Mouse (Mus musculus): Measurements from ENCODE around the gene Prkaa1. TPM values are rescaled to one million over a fixed set of nuclear protein-coding genes. Genes with fewer than 3 reads are reported as not detected.

The Prkaa1 gene
- polyA plus RNA-seq (2016; fragmentation: Nextera tagmentation; extraction: Ambion mirVana) = 16.1 and 17.5 TPM in 2 replicates

DNA sequence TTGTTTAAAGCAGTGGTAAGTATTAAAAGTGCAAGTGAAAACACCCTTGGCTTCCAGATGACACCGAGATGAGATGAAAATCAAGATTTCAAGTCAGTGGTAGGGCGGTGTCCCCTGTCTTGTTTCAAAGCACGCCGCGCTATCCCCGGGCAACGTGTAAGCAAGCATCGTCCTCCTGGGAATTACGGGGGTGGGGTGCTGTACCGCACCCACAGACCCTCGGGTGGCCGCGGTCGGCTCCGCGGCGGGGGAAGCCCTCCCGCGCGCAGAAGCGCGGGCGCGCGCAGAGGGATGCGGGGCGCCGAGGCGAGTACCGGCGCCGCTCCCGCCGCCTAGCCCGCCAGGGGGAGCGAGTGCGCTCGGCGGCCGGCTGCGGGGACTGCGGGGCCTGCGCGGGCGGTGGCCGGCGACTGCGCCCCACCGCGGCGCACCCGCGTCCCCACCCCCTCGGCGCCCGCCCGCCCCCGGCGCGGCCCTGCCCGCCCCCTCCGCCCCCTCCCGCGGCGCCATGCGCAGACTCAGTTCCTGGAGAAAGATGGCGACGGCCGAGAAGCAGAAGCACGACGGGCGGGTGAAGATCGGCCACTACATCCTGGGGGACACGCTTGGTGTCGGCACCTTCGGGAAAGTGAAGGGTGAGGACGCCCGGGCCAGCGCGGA lies at the start of gene Prkaa1:
Gene Prkaa1 (plus strand): TSS at position 501 of the 660 bp plus-strand sequence.
- Histone ChIP-seq H3K4me2 (peak within 1 kb of the TSS; percentile 67), H3K9me3 (no peaks in the 10 kb centered on the region)

DNA sequence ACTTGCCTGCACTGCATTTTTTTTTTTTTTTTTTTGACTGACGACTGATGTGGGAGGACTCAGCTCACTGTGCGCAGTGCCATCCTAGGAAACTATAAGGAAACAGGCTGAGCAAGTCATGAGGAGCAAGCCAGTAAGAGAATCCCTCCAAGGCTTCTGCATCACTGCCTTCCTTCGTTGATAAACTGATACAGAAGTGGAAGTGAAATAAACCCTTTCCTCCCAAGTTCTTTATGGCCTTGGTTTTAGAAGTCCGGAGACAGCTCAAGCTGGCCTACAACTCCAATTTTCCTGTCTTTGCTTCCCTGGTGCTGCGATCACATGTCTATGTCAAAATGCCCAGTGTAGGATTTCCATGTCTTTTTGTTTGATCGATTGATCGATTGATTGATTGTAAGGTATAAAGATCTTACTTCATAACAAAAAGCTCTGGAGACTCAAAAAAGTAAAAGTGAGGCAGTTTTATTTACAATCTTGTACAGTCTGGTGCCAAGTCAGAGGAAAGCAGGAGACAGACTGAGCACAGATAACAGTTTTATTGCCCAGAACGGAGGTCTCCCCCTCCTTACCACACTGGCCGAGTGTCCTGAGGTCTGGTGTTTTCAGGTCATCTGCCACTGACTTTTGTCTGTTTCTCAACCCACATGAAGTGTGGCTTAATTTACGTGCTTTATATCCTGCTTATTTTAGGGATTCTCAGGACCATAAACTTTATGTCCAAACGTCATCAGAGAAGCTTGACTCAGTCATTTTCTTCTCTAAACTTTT lies 47.9 kb upstream of the Prkaa1 start:
- WGBS = 71% methylated on average over 11 of the region's 11 CpGs
- H3K36me3 ChIP-seq = no peaks in the 10 kb centered on the region
- H3K27ac ChIP-seq = no peak overlapping the region
- no peaks in the 10 kb centered on the region for H3K4me1 ChIP-seq (replicated peaks)
- no peak overlapping the region for H3K4me3 ChIP-seq (replicated peaks)
- no peaks in the 10 kb centered on the region for H3K27me3 ChIP-seq
- no peak for ATAC-seq (ENCODE audit: insufficient number of reproducible peaks, insufficient read depth, low FRiP score, low TSS enrichment, low read depth)
- H3K4me2 ChIP-seq = no peak overlapping the region
- H3K9ac ChIP-seq (replicated peaks) = no peak overlapping the region
- no peaks in the 10 kb centered on the region for H3K9me3 ChIP-seq

More for the DNA sequence above, at the start of gene Prkaa1:
- H3K4me3 ChIP-seq (replicated peaks) = peak within 1 kb of the TSS; percentile 80
- peak within 1 kb of the TSS; percentile 93 for H3K27ac ChIP-seq
- peak; percentile 85 for ATAC-seq (ENCODE audit: insufficient number of reproducible peaks, insufficient read depth, low FRiP score, low TSS enrichment, low read depth)
- WGBS = under 1% methylated on average over 72 of the region's 80 CpGs
- peak within 1 kb of the TSS; percentile 84 for H3K9ac ChIP-seq (replicated peaks)
- H3K27me3 ChIP-seq = no peaks in the 10 kb centered on the region
- H3K36me3 ChIP-seq = no peaks in the 10 kb centered on the region
- H3K4me1 ChIP-seq (replicated peaks) = peaks cover 20% of the 10 kb centered on the region

DNA sequence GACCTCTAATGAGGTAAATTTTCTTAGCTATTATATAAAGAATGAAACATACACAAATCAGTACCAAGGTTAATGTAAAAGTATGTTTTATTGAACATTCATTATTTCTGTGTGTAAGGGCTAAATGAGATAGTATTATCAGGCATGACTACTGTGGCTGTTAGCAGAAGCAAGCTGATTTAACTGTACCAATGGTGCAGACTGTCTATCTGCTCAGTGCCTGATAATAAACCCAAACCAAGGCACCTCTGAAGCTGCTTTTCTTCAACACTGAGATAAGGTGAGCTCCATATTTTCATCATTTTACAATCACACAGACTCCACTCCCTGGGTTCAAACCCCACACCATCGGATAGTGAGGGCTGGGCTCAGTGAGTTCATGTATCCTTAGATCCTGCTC lies 46.3 kb upstream of the Prkaa1 start:
- H3K4me3 ChIP-seq (replicated peaks) = no peak overlapping the region
- H3K4me1 ChIP-seq (replicated peaks) = no peaks in the 10 kb centered on the region
- no peak overlapping the region for H3K9ac ChIP-seq (replicated peaks)
- H3K27me3 ChIP-seq = no peaks in the 10 kb centered on the region
- WGBS = 85% methylated on average over 1 of the region's 1 CpGs
- H3K4me2 ChIP-seq = no peak overlapping the region
- no peak for ATAC-seq (ENCODE audit: insufficient number of reproducible peaks, insufficient read depth, low FRiP score, low TSS enrichment, low read depth)
- no peak overlapping the region for H3K27ac ChIP-seq
- H3K36me3 ChIP-seq = no peaks in the 10 kb centered on the region
- H3K9me3 ChIP-seq = no peaks in the 10 kb centered on the region

DNA sequence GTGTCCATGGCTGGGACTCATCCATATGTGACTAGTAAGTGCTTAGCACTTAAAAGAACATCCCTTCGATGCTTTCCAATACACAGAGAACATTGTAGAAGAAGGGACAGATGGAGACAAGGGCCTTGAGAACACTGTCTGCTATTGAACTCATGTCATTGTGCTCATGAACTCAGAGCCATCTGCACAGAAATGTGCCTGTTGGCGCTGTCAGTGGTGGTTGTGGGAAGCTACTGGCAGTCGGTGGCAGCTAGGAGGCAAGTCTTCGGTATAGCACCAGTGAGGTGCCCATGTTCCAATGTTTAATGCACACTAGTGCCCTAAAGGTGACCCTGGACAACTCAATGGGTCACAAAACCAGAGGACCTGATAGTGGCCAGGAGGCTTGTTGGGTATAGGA lies 41.3 kb upstream of the Prkaa1 start:
- no peak for ATAC-seq (ENCODE audit: insufficient number of reproducible peaks, insufficient read depth, low FRiP score, low TSS enrichment, low read depth)
- Histone ChIP-seq H3K27me3 (no peaks in the 10 kb centered on the region), H3K27ac (no peak overlapping the region), H3K4me2 (no peak overlapping the region), H3K4me1 (replicated peaks) (no peaks in the 10 kb centered on the region), H3K9me3 (no peaks in the 10 kb centered on the region), H3K36me3 (no peaks in the 10 kb centered on the region), H3K9ac (replicated peaks) (no peak overlapping the region), H3K4me3 (replicated peaks) (no peak overlapping the region)
- 93% methylated on average over 4 of the region's 4 CpGs for WGBS

DNA sequence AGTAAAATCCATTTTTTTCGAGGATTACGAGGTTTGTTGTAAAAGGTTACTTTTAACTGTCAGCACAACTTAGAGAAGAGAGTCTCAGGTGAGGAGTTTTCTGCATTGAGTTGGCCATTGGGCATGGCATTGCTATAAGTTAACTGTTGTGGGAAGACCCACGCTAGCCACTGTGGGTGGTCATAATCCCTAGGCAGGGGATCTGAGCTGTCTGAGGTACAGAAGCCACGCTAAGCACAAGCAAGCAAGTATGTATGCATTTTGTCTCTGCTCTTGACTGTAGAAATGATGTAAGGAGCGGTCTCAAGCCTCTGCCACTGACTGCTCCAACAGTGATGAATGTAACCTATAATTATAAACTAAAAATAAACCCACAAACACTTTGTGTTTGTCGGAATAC lies 37.8 kb upstream of the Prkaa1 start:
- H3K27ac ChIP-seq = no peak overlapping the region
- H3K9me3 ChIP-seq = no peaks in the 10 kb centered on the region
- H3K4me1 ChIP-seq (replicated peaks) = no peaks in the 10 kb centered on the region
- no peaks in the 10 kb centered on the region for H3K36me3 ChIP-seq
- H3K9ac ChIP-seq (replicated peaks) = no peak overlapping the region
- no peak overlapping the region for H3K4me2 ChIP-seq
- 79% methylated on average over 6 of the region's 6 CpGs for WGBS
- no peaks in the 10 kb centered on the region for H3K27me3 ChIP-seq
- no peak overlapping the region for H3K4me3 ChIP-seq (replicated peaks)
- ATAC-seq (ENCODE audit: insufficient number of reproducible peaks, insufficient read depth, low FRiP score, low TSS enrichment, low read depth) = no peak

DNA sequence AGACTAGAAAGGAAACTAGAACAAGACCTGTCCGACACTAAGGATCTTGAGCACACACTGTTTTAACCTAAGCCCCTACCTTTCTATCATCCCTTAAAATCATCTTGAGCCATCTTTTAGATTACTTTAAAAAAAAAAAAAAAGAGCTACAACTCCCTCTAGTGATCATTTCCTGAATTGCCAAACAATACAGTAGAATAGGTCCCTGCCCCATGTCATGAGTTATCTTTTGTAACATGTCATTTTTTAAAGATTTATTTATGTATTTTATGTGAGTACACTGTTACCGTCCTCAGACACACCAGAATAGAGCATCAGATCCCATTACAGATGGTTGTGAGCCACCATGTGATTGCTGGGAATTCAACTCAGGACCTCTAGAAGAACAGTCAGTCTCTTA lies 37.4 kb upstream of the Prkaa1 start:
- WGBS = 47% methylated on average over 2 of the region's 2 CpGs
- H3K9ac ChIP-seq (replicated peaks) = no peak overlapping the region
- H3K9me3 ChIP-seq = no peaks in the 10 kb centered on the region
- H3K36me3 ChIP-seq = no peaks in the 10 kb centered on the region
- H3K27me3 ChIP-seq = no peaks in the 10 kb centered on the region
- H3K4me1 ChIP-seq (replicated peaks) = no peaks in the 10 kb centered on the region
- no peak overlapping the region for H3K4me3 ChIP-seq (replicated peaks)
- no peak overlapping the region for H3K4me2 ChIP-seq
- ATAC-seq (ENCODE audit: insufficient number of reproducible peaks, insufficient read depth, low FRiP score, low TSS enrichment, low read depth) = no peak
- H3K27ac ChIP-seq = no peak overlapping the region

DNA sequence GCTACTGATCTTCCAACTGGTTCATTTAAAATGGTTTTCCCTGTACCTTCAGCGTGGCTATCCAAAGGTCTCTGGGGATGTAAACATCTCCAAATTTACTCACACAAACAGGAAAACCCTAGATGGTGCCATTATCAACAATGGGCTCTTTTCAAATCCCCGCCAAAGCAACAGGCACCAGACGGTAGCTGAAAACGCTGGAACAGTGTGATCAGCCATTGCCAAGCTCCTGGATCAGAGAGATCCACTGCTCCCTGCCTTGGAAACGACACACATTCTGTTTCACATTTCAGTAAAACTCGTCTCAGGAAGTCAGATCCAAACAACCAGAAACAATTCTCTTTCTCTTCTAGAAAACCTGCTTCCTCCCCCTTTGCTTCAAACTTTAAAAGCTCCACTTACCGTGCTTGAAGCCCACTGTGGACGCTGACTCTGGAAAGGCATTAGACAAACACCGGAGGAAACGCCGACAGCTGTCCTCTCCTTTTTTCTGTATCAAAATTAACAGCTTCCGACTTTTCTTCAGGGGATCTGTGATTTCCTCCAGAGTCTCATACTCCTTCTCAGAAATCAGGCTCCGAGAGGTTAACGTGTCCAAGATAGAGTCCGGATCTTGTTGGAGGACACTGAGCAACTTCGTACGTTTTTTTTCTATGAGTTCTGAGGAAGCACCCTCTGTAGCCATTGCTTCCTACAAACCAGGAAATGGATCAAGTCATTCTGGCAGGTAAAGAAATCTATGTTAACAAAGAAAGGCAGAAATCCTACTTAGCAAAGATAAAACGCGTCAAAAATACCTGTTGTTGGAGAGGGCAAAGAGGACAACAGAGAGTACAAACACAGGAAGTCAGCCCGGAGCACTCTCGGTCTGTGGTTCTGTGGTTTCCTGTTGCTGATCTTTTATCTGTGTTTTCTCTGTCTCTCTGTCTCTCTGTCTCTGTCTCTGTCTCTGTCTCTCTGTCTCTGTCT lies 35.7 kb upstream of the Prkaa1 start, which contains the start of gene Card6:
Gene Card6 (minus strand): TSS at position 854 of the 969 bp plus-strand sequence.
- H3K27ac ChIP-seq = no peak within 1 kb of the TSS
- H3K4me2 ChIP-seq = no peak within 1 kb of the TSS
- no peaks in the 10 kb centered on the region for H3K9me3 ChIP-seq
- H3K27me3 ChIP-seq = no peaks in the 10 kb centered on the region
- H3K4me3 ChIP-seq (replicated peaks) = no peak within 1 kb of the TSS
- ATAC-seq (ENCODE audit: insufficient number of reproducible peaks, insufficient read depth, low FRiP score, low TSS enrichment, low read depth) = no peak
- H3K9ac ChIP-seq (replicated peaks) = no peak within 1 kb of the TSS
- H3K36me3 ChIP-seq = no peaks in the 10 kb centered on the region
- WGBS = 73% methylated on average over 21 of the region's 21 CpGs
- no peaks in the 10 kb centered on the region for H3K4me1 ChIP-seq (replicated peaks)

DNA sequence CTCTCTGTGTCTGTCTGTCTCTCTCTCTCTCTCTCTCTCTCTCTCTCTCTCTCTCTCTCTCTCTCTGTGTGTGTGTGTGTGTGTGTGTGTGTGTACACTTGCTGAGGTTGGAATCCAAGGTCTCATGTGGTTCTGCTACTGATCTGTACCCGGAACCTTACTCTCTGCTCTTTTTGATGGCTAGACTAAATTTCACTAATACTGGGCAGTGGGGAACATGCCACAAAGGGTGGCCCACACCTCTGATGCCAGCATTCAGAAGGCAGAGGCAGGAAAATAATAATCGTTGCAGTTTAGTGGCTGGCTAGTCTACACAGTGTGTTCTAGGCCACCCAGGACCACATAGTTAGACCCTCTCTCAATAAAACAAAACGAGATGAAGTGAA lies 35.0 kb upstream of the Prkaa1 start:
- Histone ChIP-seq H3K27me3 (no peaks in the 10 kb centered on the region), H3K4me3 (replicated peaks) (no peak overlapping the region), H3K4me1 (replicated peaks) (no peaks in the 10 kb centered on the region), H3K36me3 (no peaks in the 10 kb centered on the region), H3K9me3 (no peaks in the 10 kb centered on the region), H3K27ac (no peak overlapping the region), H3K9ac (replicated peaks) (no peak overlapping the region), H3K4me2 (no peak overlapping the region)
- no peak for ATAC-seq (ENCODE audit: insufficient number of reproducible peaks, insufficient read depth, low FRiP score, low TSS enrichment, low read depth)
- WGBS = 93% methylated on average over 3 of the region's 3 CpGs

DNA sequence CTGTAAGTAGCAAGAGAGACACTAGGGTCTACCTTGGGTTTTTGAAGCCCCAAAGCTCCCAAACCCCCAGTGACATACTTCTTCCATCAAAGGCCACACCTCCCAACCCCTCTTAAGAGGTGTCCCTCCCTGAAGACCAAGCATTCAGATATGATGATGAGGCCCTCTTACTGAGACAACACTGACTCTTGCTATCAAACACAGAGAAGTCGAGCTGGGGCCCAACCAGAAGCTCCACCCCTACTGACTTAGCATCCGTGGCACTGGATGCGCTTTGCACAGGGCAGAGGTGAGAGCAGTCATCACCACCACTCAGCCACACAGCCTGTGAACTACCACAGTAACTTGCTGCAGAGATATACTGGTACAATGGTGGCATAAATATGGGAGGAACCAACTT lies 31.0 kb upstream of the Prkaa1 start:
- Histone ChIP-seq H3K4me3 (replicated peaks) (no peak overlapping the region), H3K27me3 (no peaks in the 10 kb centered on the region), H3K4me1 (replicated peaks) (peaks cover 13% of the 10 kb centered on the region), H3K36me3 (peaks cover 4% of the 10 kb centered on the region), H3K9me3 (no peaks in the 10 kb centered on the region), H3K9ac (replicated peaks) (no peak overlapping the region), H3K4me2 (no peak overlapping the region), H3K27ac (no peak overlapping the region)
- WGBS = 79% methylated on average over 3 of the region's 3 CpGs
- ATAC-seq (ENCODE audit: insufficient number of reproducible peaks, insufficient read depth, low FRiP score, low TSS enrichment, low read depth) = no peak

DNA sequence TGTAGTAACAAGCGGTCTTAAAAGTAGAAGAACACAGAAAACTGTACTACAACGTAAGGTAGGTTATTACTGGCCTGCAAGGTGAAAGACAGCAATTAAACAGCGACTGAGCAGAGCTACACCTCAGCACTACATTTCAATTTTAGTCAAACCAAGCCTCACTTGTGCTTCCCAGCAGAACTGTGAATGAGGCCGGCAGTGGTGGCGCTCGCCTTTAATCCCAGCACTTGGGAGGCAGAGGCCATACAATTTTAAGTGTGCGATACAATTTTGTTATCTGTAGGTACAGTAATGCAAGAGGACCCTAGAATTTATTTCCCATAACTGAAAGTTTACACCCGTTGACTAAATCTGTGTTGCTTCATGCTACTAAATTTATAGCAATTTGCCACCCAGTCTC lies 28.5 kb upstream of the Prkaa1 start:
- Histone ChIP-seq H3K27me3 (no peaks in the 10 kb centered on the region), H3K36me3 (peaks cover 30% of the 10 kb centered on the region), H3K4me1 (replicated peaks) (peaks cover 17% of the 10 kb centered on the region), H3K4me3 (replicated peaks) (peak overlapping the region; percentile 87), H3K27ac (peak overlapping the region; percentile 97), H3K9ac (replicated peaks) (peak overlapping the region; percentile 61; the same call in 1 of the 2 replicates), H3K9me3 (no peaks in the 10 kb centered on the region), H3K4me2 (peak overlapping the region; percentile 80)
- 61% methylated on average over 8 of the region's 8 CpGs for WGBS
- ATAC-seq (ENCODE audit: insufficient number of reproducible peaks, insufficient read depth, low FRiP score, low TSS enrichment, low read depth) = no peak

Measured in limb, embryonic 12.5 days (tissue).